9 mouse cellular contexts compared by ENCODE assay signal in the genomic region with DNA sequence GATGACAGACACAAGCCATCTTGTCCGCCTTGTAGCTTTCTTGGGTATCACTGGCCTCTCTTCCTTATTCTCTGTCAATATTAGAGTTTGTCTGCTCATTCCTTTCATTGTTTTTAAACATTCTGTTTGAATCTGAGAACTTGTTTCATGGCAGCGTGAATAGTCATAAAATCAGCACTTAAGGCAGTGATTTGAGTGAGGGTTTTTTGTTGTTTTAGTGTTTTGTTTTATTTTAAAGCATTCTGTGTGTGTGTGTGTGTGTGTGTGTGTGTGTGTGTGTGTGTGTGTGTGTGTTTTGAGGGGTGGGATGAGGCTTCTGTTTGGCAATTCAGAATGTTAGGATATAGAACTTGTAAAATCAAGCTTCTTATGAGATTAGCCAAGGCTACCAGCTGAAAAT. TPM values are rescaled to one million over a fixed set of nuclear protein-coding genes. Genes with fewer than 3 reads are reported as not detected.
DNase-seq lines count a peak whose midpoint lies in the region; ATAC-seq lines count a peak whose summit lies in the region.
"Had no signal": no experiment of that assay in that cellular context is flagged by ENCODE, and none has a peak within 500 bp of the region (broad histone marks: within the 10 kb centered on the region; RNA-seq: fewer than 3 reads in every experiment).

No protein-coding gene starts in this region.

- ATAC-seq in kidney, embryonic 14.5 days (ENCODE audit: low FRiP score, low TSS enrichment), result no peak
- no peak for ATAC-seq in embryonic facial prominence, embryonic 12.5 days (ENCODE audit: insufficient number of reproducible peaks, insufficient read depth, low FRiP score, low TSS enrichment)
- ATAC-seq in hindbrain, embryonic 13.5 days (ENCODE audit: low FRiP score), result no peak
- no peak for ATAC-seq in midbrain, embryonic 14.5 days (ENCODE audit: low FRiP score, low TSS enrichment)

- peak overlapping the region; percentile 79 for H3K4me2 ChIP-seq in kidney, embryonic 14.5 days (replicated peaks; ENCODE audit: low read depth, low read length)
- peak overlapping the region; percentile 89; the same call in 1 of the 2 replicates for H3K4me2 ChIP-seq in embryonic facial prominence, embryonic 12.5 days (replicated peaks)
- H3K4me2 ChIP-seq in hindbrain, embryonic 13.5 days, result peak overlapping the region; percentile 88
- H3K4me2 ChIP-seq in midbrain, embryonic 14.5 days (ENCODE audit: low read length), result peak overlapping the region; percentile 83

- H3K27ac ChIP-seq in kidney, embryonic 14.5 days (ENCODE audit: low read depth, low read length), result no peak overlapping the region
- no peak overlapping the region for H3K27ac ChIP-seq in embryonic facial prominence, embryonic 12.5 days
- no peak overlapping the region for H3K27ac ChIP-seq in hindbrain, embryonic 13.5 days
- no peak overlapping the region for H3K27ac ChIP-seq in midbrain, embryonic 14.5 days (replicated peaks; ENCODE audit: low read depth, low read length)

- H3K4me3 ChIP-seq in kidney, embryonic 14.5 days (ENCODE audit: low read length), result no peak overlapping the region
- H3K4me3 ChIP-seq in embryonic facial prominence, embryonic 12.5 days, result peak overlapping the region; percentile 75; the same call in 1 of the 2 replicates
- peak overlapping the region; percentile 64 for H3K4me3 ChIP-seq in hindbrain, embryonic 13.5 days
- no peak overlapping the region for H3K4me3 ChIP-seq in midbrain, embryonic 14.5 days (replicated peaks; ENCODE audit: low read depth, low read length)

- no peaks in the 10 kb centered on the region for H3K9me3 ChIP-seq in kidney, embryonic 14.5 days (ENCODE audit: control insufficient read depth, low read length)
- no peaks in the 10 kb centered on the region for H3K9me3 ChIP-seq in embryonic facial prominence, embryonic 12.5 days
- H3K9me3 ChIP-seq in hindbrain, embryonic 13.5 days, result no peaks in the 10 kb centered on the region
- H3K9me3 ChIP-seq in midbrain, embryonic 14.5 days (ENCODE audit: control insufficient read depth, low read length), result no peaks in the 10 kb centered on the region

- 70% methylated on average over 2 of the region's 2 CpGs for WGBS in kidney, embryonic 14.5 days
- 84% methylated on average over 2 of the region's 2 CpGs for WGBS in embryonic facial prominence, embryonic 12.5 days
- 86% methylated on average over 2 of the region's 2 CpGs for WGBS in hindbrain, embryonic 13.5 days
- 72% methylated on average over 2 of the region's 2 CpGs for WGBS in midbrain, embryonic 14.5 days

- no peak overlapping the region for H3K9ac ChIP-seq in kidney, embryonic 14.5 days (ENCODE audit: low read depth, low read length)
- no peak overlapping the region for H3K9ac ChIP-seq in embryonic facial prominence, embryonic 12.5 days
- no peak overlapping the region for H3K9ac ChIP-seq in hindbrain, embryonic 13.5 days
- no peak overlapping the region for H3K9ac ChIP-seq in midbrain, embryonic 14.5 days (replicated peaks; ENCODE audit: low read length)

- H3K4me1 ChIP-seq in kidney, embryonic 14.5 days (ENCODE audit: control insufficient read depth, insufficient read depth, low read length), result 0 out of 2 replicates have a peak, but pooled peaks cover 5% of the 10 kb centered on the region
- no peaks in the 10 kb centered on the region for H3K4me1 ChIP-seq in embryonic facial prominence, embryonic 12.5 days
- peaks cover 12% of the 10 kb centered on the region for H3K4me1 ChIP-seq in hindbrain, embryonic 13.5 days (replicated peaks)
- H3K4me1 ChIP-seq in midbrain, embryonic 14.5 days (ENCODE audit: control insufficient read depth, insufficient read depth, low read length), result 0 out of 2 replicates have a peak, but pooled peaks cover 7% of the 10 kb centered on the region

- no peak for DNase-seq in kidney, adult 18-20 months
- DNase-seq in midbrain, embryonic 14.5 days, result no peak
- DNase-seq in layer of hippocampus, postnatal 25 days (ENCODE audit: extremely low spot score in 1 of 2, low spot score in 1 of 2), result no peak
- DNase-seq in thymus, adult 18-20 months, result no peak
- no peak for DNase-seq in retina, embryonic 14.5 days (ENCODE audit: low spot score)

- no peaks in the 10 kb centered on the region for H3K36me3 ChIP-seq in kidney, embryonic 14.5 days (ENCODE audit: control insufficient read depth, insufficient read depth, low read length)
- no peaks in the 10 kb centered on the region for H3K36me3 ChIP-seq in embryonic facial prominence, embryonic 12.5 days
- H3K36me3 ChIP-seq in hindbrain, embryonic 13.5 days, result no peaks in the 10 kb centered on the region
- H3K36me3 ChIP-seq in midbrain, embryonic 14.5 days (ENCODE audit: control insufficient read depth, insufficient read depth, low read length), result no peaks in the 10 kb centered on the region

- no peaks in the 10 kb centered on the region for H3K27me3 ChIP-seq in kidney, embryonic 14.5 days (ENCODE audit: control insufficient read depth, insufficient read depth, low read length)
- no peaks in the 10 kb centered on the region for H3K27me3 ChIP-seq in embryonic facial prominence, embryonic 12.5 days
- 0 out of 2 replicates have a peak, but pooled peaks cover 4% of the 10 kb centered on the region for H3K27me3 ChIP-seq in hindbrain, embryonic 13.5 days
- no peaks in the 10 kb centered on the region for H3K27me3 ChIP-seq in midbrain, embryonic 14.5 days (ENCODE audit: control insufficient read depth, insufficient read depth, low read length)

RNA-seq across cellular contexts. Expression of gene Pla2g12a, which starts 1.5 kb away (rescaled TPM):
- 47.8 and 48.1 TPM in 2 replicates for polyA plus RNA-seq in kidney, embryonic 14.5 days (2014; fragmentation: Nextera tagmentation; extraction: Ambion mirVana)
- 25.2 and 26.3 TPM in 2 replicates for polyA plus RNA-seq in embryonic facial prominence, embryonic 12.5 days (2016; fragmentation: Nextera tagmentation; extraction: Ambion mirVana)
- polyA plus RNA-seq in hindbrain, embryonic 13.5 days (2015; fragmentation: Nextera tagmentation; extraction: Ambion mirVana), result 28.3 and 30.0 TPM in 2 replicates
- polyA plus RNA-seq in midbrain, embryonic 14.5 days (2014; fragmentation: Nextera tagmentation; extraction: Ambion mirVana), result 36.7 and 43.5 TPM in 2 replicates
- 10 to 100 TPM; 22.4 to 22.7 TPM for total RNA-seq in layer of hippocampus, postnatal 25 days (2021)

RNA-seq across cellular contexts. Expression of gene Casp6, which starts 21.3 kb away (rescaled TPM):
- polyA plus RNA-seq in kidney, embryonic 14.5 days (2014; fragmentation: Nextera tagmentation; extraction: Ambion mirVana), result 83.0 and 99.3 TPM in 2 replicates
- polyA plus RNA-seq in embryonic facial prominence, embryonic 12.5 days (2016; fragmentation: Nextera tagmentation; extraction: Ambion mirVana), result 96.3 and 102 TPM in 2 replicates
- polyA plus RNA-seq in hindbrain, embryonic 13.5 days (2015; fragmentation: Nextera tagmentation; extraction: Ambion mirVana), result 36.5 and 38.7 TPM in 2 replicates
- polyA plus RNA-seq in midbrain, embryonic 14.5 days (2014; fragmentation: Nextera tagmentation; extraction: Ambion mirVana), result 19.0 and 24.4 TPM in 2 replicates
- 1 to 10 TPM; 6.5 to 7.2 TPM for total RNA-seq in layer of hippocampus, postnatal 25 days (2021)

RNA-seq across cellular contexts. Expression of gene Cfi, which starts 44.2 kb away (rescaled TPM):
- 6.5 and 7.8 TPM in 2 replicates for polyA plus RNA-seq in kidney, embryonic 14.5 days (2014; fragmentation: Nextera tagmentation; extraction: Ambion mirVana)
- 0.52 and 0.84 TPM in 2 replicates for polyA plus RNA-seq in embryonic facial prominence, embryonic 12.5 days (2016; fragmentation: Nextera tagmentation; extraction: Ambion mirVana)
- polyA plus RNA-seq in hindbrain, embryonic 13.5 days (2015; fragmentation: Nextera tagmentation; extraction: Ambion mirVana), result 0.41 and 0.51 TPM in 2 replicates
- polyA plus RNA-seq in midbrain, embryonic 14.5 days (2014; fragmentation: Nextera tagmentation; extraction: Ambion mirVana), result 0.39 and 0.92 TPM in 2 replicates
- total RNA-seq in layer of hippocampus, postnatal 25 days (2021), result not detected

RNA-seq across cellular contexts. Expression of gene Gar1, which starts 48.7 kb away (rescaled TPM):
- 52.2 and 77.2 TPM in 2 replicates for polyA plus RNA-seq in kidney, embryonic 14.5 days (2014; fragmentation: Nextera tagmentation; extraction: Ambion mirVana)
- 107 and 111 TPM in 2 replicates for polyA plus RNA-seq in embryonic facial prominence, embryonic 12.5 days (2016; fragmentation: Nextera tagmentation; extraction: Ambion mirVana)
- polyA plus RNA-seq in hindbrain, embryonic 13.5 days (2015; fragmentation: Nextera tagmentation; extraction: Ambion mirVana), result 44.6 and 46.4 TPM in 2 replicates
- polyA plus RNA-seq in midbrain, embryonic 14.5 days (2014; fragmentation: Nextera tagmentation; extraction: Ambion mirVana), result 16.8 and 21.9 TPM in 2 replicates
- 10 to 100 TPM; 43.3 to 49.6 TPM for total RNA-seq in layer of hippocampus, postnatal 25 days (2021)

RNA-seq across cellular contexts. Expression of gene Rrh, which starts 57.5 kb away (rescaled TPM):
- 0.26 TPM in 1 of 2 replicates, not detected in the other for polyA plus RNA-seq in kidney, embryonic 14.5 days (2014; fragmentation: Nextera tagmentation; extraction: Ambion mirVana)
- polyA plus RNA-seq in embryonic facial prominence, embryonic 12.5 days (2016; fragmentation: Nextera tagmentation; extraction: Ambion mirVana), result 0.32 and 0.35 TPM in 2 replicates
- 0.22 and 0.29 TPM in 2 replicates for polyA plus RNA-seq in hindbrain, embryonic 13.5 days (2015; fragmentation: Nextera tagmentation; extraction: Ambion mirVana)
- polyA plus RNA-seq in midbrain, embryonic 14.5 days (2014; fragmentation: Nextera tagmentation; extraction: Ambion mirVana), result 0.14 and 0.19 TPM in 2 replicates
- under 1 TPM; 0.30 to 0.77 TPM for total RNA-seq in layer of hippocampus, postnatal 25 days (2021)
- polyA plus RNA-seq: liver, adult 2 months had no signal

Comparison
In these comparisons a context has a peak if more than half of its experiments do, and no peak if none do; other contexts are left out.
1. H3K4me3 ChIP-seq: peak in embryonic facial prominence, embryonic 12.5 days (single experiment) and hindbrain, embryonic 13.5 days (single experiment); none in kidney, embryonic 14.5 days (single experiment) and midbrain, embryonic 14.5 days (single experiment).
2. Peak in every context shown above with its lines, with median percentiles within 50 percentile points of each other: H3K4me2 ChIP-seq.